Mouse (Mus musculus): ENCODE measurements around the gene Zswim8. TPM values are rescaled to one million over a fixed set of nuclear protein-coding genes. Genes with fewer than 3 reads are reported as not detected.
A peak's percentile ranks its signal among the peaks of the same experiment; 100 is the strongest.

Gene Zswim8
- 36.0 to 67.6 TPM (median 60.8 TPM) in 3 replicates for total RNA-seq (2017)

DNA sequence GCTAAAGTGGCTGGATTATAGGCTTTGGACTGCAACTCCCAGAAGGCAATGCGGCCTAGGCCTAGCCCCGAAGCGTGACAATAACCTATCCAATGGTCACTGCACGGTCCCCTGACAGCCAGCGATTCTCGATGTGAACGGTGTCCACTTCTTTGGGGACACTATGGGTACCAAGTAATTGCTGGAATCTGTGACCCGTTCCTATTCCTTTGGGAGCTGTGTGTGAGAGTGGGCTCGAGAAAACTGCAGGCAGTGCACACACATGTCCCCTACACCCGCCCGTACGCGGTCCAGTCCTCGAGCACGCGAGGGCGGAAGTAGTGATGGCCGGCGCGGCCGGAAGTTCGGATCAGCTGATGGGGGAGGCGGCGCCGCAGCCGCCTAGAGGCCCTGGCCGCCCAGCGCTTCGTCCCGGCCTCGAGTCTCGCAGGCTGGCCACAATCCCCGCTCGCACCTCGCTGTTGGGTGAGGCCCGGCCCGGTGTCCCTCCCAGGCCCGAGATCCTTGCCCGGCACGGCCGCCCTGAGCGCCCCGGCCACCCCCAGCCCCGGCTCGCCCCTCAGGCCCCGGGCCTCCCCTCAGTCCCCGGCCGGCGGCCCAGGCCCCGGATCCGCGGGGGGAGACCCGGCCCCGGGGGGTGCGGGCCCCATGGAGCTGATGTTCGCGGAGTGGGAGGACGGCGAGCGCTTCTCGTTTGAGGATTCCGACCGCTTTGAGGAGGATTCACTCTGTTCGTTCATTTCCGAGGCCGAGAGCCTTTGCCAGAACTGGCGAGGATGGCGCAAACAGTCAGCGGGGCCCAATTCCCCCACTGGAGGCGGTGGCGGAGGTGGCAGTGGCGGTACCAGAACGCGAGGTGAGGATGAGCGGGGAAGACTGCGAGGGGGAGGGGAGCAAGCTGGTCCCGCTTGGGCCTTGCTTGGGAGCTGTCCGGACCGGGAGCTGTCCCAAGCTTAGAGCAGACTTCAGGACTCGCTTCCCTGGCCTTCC, at the start of gene Zswim8:
Gene Zswim8 (plus strand): TSS at position 352 of the 990 bp plus-strand sequence.
- ATAC-seq (replicated peaks; ENCODE audit: insufficient number of reproducible peaks, low FRiP score, low TSS enrichment, poor library complexity, severe bottlenecking): peak; percentile 83

DNA sequence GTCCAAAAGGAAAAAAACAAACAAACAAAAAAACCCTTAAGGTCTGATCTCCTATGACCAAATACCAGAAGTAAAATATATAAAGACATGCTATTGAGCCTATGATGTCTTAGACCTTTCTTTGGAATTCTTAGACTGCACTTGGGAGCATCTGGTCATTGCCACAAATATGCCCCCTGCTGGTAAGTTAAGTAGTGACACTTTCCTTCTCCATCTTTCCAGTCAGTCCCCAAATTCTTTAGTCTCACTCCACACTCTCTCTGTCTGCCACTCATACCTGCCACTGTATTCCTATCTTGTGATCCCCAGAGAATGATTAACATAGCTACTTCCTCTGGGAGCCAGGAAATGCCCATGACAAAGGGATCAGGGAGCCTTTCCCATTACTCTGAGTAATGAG, 49.0 kb upstream of the Zswim8 start:
- no peak for ATAC-seq (replicated peaks; ENCODE audit: insufficient number of reproducible peaks, low FRiP score, low TSS enrichment, poor library complexity, severe bottlenecking)

DNA sequence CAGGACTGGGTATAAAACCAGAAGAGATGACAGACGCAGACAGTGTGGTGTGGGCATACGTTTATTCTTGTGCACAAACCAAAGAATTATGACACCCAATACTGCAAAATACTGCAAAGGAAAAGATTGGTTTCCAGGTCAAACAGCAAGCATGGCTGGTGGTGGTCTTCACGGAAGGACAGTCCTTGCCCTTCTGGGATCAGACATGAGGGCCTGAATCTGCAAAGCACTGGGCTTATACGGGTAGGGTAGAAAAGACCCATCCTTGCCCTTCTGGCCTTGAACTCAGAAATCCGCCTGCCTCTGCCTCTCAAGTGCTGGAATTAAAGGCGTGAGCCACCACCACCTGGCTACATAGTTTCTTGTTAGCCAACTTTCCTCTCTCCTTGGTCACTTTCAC, 48.5 kb upstream of the Zswim8 start:
- ATAC-seq (replicated peaks; ENCODE audit: insufficient number of reproducible peaks, low FRiP score, low TSS enrichment, poor library complexity, severe bottlenecking): no peak

DNA sequence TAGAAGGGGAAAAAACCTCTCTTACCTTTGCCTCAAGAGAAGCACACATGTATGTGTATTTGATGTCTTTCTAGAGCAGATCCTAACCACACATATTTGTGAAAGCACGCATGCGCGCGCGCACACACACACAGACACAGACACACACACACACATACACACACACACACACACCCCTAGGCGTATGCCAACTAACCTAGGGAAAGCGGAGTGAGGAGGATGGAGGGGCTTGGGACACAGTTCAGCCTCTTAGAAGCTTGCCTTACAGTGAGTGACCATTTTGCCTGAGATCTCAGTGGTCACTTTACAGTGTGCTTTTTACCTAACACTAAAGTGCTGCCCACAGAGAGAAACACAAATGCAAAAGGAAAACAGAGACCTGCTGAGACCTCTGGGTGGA, 47.7 kb upstream of the Zswim8 start:
- no peak for ATAC-seq (replicated peaks; ENCODE audit: insufficient number of reproducible peaks, low FRiP score, low TSS enrichment, poor library complexity, severe bottlenecking)

DNA sequence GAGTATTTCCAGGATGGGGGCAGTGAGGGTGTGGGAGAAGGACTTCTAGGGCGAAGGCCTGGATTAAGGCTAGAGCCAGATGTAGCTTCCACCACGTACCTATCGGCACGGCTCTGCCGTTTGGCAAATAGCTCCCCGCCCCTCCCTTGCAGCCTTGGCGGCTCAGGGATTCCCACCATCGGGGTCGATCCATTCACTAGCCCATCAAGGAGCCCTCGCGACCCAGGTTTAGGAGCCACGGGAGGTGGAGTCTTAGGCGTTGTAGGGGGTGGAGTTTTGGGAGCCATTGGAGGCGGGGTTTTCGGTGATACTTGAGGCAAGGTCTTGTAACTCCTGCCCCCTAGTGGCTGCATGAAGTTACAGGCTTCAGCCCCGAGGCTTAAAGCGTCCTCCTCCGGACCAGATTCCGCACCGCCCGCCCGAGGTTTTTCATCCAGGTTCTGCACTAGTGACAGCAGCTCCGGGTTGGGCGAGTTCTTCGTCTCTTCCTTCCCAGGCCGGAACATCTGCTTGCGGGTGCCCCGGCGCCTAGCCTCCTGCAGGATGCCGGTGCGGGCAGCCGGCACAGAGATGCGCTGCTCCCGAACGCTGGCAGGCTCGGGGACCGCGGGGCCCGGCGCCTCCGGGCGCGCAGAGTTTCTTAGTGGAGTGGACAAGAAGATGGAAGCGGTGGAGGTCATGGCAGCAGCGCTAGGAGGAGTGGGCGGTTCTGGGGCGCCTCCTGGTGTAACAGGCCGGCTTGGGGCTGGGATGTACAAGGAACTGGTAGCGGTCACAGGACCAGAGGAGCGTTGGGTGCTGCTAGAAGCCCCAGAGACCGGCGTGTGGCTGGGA, 46.3 kb upstream of the Zswim8 start:
- ATAC-seq (replicated peaks; ENCODE audit: insufficient number of reproducible peaks, low FRiP score, low TSS enrichment, poor library complexity, severe bottlenecking): peak; percentile 93

DNA sequence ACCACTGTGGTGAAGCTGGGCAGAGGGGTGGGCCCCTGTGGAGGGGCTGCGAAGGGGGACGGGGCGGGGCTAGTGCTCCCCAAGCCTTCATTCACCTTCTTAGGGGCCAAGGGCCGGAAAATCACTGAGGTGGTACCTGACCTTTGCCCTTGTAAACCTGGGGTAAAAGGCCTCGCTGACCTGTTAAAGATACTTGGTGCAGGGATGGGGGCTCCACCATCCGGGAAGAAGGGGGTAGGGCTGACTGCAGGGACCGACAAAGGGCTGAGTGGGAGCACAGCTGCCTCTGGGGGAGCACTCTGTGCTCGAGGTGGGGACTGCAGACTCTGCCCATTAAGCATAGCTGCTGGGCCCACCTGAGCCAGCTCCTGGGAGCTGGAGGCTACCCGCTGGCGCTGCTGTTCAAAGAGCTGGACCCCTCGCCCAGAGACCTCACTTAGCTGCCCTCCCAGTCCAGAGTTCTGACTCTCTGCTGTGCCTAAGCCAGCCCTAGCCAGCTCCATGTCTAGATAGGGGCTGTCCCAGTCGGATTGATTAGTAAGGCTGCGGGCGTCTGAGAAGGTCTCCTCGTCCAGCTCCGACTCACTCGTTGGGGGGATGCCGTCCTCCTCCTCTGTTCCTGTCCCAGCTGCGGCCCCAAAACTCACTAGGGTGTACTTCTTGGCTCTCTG, 45.6 kb upstream of the Zswim8 start:
- ATAC-seq (replicated peaks; ENCODE audit: insufficient number of reproducible peaks, low FRiP score, low TSS enrichment, poor library complexity, severe bottlenecking): no peak

DNA sequence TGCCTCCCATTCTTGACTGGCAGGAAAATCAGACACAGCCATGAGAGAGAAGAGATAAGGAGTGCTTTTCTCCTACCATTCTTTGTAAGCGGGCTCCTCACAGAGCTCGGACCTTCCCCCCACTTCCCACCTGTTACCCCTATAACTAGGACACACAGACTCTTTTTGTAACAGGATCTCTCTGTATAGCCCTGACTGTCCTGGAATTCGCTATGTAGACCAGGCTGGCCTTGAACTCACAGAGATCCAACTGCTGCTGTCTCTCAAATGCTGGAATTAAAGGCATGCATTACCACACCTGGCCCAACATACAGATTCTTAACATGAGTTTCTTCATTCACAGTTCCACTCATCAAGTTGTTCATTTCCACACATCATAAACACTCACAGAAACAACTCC, 44.6 kb upstream of the Zswim8 start:
- ATAC-seq (replicated peaks; ENCODE audit: insufficient number of reproducible peaks, low FRiP score, low TSS enrichment, poor library complexity, severe bottlenecking): no peak

DNA sequence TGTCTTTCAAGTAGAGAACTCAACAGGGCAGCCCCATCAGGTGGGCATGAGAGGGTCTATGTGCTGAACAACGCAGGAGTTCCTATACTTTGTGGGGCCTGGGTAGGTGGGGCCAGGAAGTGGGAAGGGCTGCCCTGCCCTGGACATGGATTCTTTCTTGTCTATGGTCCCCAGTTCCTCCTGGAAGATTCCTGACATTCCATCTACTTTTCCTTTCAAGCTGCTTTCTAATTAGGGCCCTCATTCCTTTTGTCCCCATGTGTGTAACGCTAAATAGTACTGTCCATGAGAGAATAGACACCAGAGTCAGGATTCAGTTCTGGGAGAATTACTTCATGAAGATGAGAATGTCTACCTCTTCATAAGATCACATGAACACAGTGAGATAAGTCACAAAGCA, 43.8 kb upstream of the Zswim8 start:
- no peak for ATAC-seq (replicated peaks; ENCODE audit: insufficient number of reproducible peaks, low FRiP score, low TSS enrichment, poor library complexity, severe bottlenecking)

DNA sequence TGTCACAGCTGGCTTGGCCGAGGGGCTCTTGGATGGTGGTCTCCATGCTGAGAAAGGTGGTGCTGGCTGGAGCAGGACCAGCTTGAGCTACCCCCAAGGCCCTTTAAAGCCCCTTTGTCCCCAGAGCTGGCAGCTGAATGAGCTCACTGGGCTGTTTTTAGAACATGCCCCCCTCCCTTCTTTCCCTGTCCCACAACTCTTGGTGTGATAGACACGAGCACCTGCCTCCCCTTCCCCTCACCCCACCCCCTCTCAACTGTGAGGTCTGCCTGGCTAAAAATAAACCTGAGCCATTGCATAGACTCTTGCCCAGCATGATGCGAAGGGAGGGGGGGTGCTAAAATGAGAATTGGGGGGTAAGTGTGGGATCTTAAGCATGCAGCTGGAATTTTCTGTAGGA, 42.9 kb upstream of the Zswim8 start:
- ATAC-seq (replicated peaks; ENCODE audit: insufficient number of reproducible peaks, low FRiP score, low TSS enrichment, poor library complexity, severe bottlenecking): no peak

DNA sequence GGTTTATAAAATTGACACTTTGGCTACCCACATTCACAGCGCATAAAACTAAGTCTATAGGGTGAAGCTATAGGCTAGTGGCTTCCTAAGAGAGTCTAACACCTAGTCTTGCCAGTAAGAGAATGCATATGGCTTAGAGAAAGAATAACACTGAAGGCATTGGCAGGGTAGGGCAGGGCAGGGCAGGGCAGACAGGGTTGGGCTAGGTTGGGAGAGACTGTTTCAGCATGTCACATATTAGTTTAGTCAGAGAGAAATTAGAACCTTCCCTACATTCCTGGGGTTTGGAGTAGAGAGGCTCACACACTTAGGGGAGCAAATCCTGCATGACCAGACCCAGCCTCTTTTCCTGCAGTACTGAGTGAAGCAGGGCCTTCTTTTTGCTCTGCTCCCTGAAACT, 39.9 kb upstream of the Zswim8 start:
- ATAC-seq (replicated peaks; ENCODE audit: insufficient number of reproducible peaks, low FRiP score, low TSS enrichment, poor library complexity, severe bottlenecking): no peak

DNA sequence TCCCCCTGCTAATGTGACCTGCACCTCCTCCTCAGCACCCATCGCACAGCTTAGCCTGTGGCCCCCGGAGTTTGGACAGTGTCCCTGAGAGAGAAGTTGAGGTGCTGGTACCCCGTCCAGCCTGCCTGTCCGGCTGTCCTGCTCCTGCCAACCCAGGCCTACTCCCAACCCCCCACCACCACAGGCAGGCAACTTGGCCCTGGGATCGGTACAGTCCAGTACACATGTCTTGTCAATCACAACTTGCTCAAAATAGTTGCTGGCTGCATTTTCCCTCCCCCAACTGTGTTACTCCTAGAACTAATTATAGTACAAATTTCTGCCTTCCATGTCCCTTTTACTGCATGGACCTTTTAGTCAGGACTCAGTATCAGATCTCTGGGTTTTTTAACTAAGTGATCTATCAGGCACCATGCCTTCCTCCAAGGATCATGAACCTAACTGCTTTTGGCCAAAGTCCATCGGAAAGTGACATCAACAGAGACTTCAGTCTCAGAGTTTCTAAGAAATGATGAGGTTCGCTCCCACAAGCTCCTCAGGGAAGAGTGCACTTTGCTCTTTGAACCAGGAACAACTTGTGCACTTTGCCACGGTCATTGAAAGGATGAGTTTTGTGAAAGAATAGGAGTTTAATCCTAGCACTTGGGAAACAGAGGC, 39.1 kb upstream of the Zswim8 start, which contains the start of gene Synpo2l:
Gene Synpo2l (minus strand): TSS at position 201 of the 657 bp plus-strand sequence.
- no peak for ATAC-seq (replicated peaks; ENCODE audit: insufficient number of reproducible peaks, low FRiP score, low TSS enrichment, poor library complexity, severe bottlenecking)

DNA sequence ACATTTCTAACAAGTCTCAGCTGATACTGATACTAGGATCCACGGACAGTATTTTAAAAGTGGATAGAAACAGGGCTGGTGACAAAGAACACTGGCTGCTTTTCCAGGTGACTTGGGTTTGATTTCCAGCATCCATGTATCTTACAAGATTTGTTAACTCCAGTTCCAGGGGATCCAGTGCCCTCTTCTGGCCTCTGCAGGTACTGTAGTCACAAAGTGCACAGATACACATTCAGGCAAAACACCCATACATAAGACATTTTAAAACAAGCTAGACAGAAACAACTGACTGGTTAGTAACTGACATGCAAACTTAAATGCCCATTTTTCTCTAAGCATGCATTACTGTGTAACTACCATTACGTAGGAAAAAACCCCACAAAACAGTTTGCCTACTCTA, 34.4 kb upstream of the Zswim8 start:
- ATAC-seq (replicated peaks; ENCODE audit: insufficient number of reproducible peaks, low FRiP score, low TSS enrichment, poor library complexity, severe bottlenecking): no peak

DNA sequence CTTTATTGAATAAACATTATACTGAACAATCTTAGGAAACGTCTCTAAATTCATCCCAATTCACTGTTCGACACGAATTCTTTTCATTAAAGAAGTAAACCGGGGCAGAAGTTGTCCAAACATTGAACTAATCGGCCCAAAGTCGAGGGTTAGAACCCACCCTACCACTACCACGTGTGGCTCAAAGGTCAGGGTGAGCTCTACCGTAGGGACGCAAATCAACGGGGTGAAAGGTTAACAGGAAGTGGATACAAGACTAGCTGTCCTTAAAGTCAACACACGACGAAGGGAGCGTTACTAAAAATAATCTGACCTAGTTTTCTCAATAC, 33.7 kb upstream of the Zswim8 start:
- ATAC-seq (replicated peaks; ENCODE audit: insufficient number of reproducible peaks, low FRiP score, low TSS enrichment, poor library complexity, severe bottlenecking): peak; percentile 74

DNA sequence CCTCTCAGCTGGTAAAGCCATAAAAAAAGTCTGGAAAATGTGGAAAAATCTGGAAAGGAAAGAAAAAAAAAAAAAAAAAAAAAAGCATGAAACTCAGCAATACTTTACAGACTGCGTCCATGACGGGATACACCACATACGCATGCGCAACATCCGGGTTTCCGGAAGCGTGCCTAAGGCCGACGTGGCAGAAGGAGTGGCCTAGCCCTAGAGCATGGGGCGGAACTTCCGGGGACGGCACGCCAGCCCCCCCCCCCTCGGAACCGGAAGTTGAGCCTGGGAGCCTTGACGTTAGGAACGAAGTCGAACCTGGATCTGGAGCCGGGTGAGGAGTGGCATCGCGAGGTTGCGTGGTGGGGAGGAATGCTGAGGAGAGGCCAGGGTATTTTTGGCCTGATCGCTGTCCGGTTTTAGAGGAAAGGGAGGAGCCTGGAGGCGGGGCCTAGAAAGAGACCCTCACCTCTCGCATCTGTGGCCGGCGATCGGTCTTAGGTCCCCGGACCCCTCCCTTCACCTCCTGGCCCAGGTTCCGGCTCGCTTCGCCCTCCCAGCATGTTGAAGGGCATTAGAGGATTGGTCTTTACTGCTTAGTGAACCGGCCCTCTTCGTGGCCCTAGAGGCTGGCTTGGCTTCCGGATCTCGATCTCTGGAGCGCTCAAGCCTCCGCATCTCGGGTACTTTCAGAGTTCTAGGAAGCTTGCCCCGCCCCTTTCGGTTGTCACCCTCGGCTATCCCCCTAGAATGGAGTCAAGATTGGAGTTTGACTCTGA, 33.1 kb upstream of the Zswim8 start, which contains the start of gene Sec24c:
Gene Sec24c (plus strand): TSS at position 245 of the 770 bp plus-strand sequence.
- peak; percentile 89 for ATAC-seq (replicated peaks; ENCODE audit: insufficient number of reproducible peaks, low FRiP score, low TSS enrichment, poor library complexity, severe bottlenecking)

DNA sequence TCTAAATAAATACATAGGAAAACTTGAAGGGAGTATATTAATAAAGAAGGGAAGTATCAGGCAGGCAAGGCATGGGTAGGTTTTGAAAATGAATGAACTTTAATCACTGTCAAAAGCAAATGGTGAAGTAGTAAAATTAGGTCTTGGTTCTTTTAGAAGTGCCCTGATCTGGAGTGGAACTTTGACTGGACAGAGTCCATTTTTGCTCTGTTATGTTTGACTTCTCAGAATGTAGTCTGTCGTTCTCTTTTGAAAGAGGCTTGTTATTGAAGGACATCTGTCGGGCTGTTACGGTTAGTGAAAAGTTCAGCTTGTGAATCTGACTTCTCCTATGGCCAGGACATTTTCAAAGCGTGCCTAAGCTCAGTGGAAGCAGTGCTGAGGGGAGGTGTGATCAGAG, 29.4 kb upstream of the Zswim8 start:
- ATAC-seq (replicated peaks; ENCODE audit: insufficient number of reproducible peaks, low FRiP score, low TSS enrichment, poor library complexity, severe bottlenecking): no peak

DNA sequence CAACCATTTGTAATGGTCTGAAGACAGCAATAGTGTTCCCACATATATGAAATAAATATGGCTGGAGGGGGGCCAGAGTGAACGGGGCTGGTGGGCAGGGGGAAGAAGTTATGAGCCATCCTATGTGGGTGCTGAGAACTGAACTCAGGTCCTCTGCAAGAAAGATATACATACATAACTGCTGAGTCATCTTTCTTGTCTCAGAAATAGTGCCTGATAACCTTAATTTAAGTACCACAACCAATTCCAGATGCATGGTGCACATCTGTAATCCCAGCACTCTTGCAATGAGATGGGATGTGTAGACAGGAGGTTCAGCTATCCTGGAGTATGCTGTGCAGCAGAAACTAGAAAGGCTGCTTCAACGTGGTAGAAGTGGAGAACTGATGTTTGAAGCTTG, 25.6 kb upstream of the Zswim8 start:
- ATAC-seq (replicated peaks; ENCODE audit: insufficient number of reproducible peaks, low FRiP score, low TSS enrichment, poor library complexity, severe bottlenecking): no peak

DNA sequence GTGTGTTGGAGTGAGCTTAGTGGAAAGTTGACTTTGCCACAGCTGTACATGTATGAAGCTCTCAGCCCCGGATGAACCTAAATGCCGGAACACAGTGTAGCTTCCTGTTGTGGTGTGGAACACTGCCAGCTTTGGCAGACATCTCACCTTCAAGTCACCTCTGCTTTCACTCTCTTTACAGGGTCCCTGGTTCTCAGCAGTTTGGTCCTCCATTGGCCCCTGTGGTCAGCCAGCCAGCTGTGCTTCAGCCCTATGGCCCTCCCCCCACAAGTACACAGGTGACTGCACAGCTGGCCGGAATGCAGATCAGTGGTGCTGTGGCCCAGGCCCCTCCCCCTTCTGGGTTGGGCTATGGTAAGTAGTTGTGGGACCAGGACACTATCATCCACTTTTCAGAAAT, 24.9 kb upstream of the Zswim8 start:
- ATAC-seq (replicated peaks; ENCODE audit: insufficient number of reproducible peaks, low FRiP score, low TSS enrichment, poor library complexity, severe bottlenecking): peak; percentile 59

DNA sequence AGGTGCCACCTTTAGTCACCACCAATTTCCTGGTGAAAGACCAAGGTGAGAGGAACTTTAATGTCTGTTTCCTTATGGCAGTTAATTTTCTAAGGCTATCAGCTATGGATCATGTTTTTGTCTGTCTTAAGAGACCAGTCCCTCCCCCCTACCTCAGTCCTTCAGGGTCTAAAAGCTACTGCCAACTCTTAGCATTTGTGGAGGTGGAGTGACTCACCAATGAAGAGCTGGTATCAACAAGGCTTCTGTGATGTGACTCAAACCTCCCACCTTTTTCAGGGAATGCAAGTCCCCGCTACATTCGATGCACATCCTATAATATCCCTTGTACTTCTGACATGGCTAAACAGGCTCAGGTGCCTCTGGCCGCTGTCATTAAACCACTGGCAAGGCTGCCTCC, 20.8 kb upstream of the Zswim8 start:
- ATAC-seq (replicated peaks; ENCODE audit: insufficient number of reproducible peaks, low FRiP score, low TSS enrichment, poor library complexity, severe bottlenecking): no peak

Data from monocyte, adult 5-6 weeks (primary cell).